Mouse (Mus musculus): ENCODE data around the gene Prnp. TPM values are rescaled to one million over a fixed set of nuclear protein-coding genes. Genes with fewer than 3 reads are reported as not detected.

Gene Prnp
- polyA plus RNA-seq, 1 experiment from 2014 or later = 103 TPM

- Histone ChIP-seq H3K36me3 (ENCODE audit: poor library complexity, severe bottlenecking) (no peaks in the 10 kb centered on the region), H3K4me3 (no peak overlapping the region; the same call in 1 of the 2 replicates), H3K4me2 (peak overlapping the region; percentile 25), H3K27me3 (peaks cover 36% of the 10 kb centered on the region), H3K9ac (no peak overlapping the region), H3K4me1 (peaks cover 30% of the 10 kb centered on the region; the same call in 1 of the 2 replicates), H3K9me3 (replicated peaks) (no peaks in the 10 kb centered on the region), H3K27ac (no peak overlapping the region)
- ATAC-seq = no peak
- 19% methylated on average over 29 of the region's 29 CpGs for WGBS
Observed at GRCm38 (mm10) chr2:131952961-131953538, 43.3 kb downstream of the Prnp start.

GRCm38 (mm10) chr2:131953711-131954110 lies 44.0 kb downstream of the Prnp start:
- H3K4me2 ChIP-seq = no peak overlapping the region; the same call in 1 of the 2 replicates
- H3K9me3 ChIP-seq (replicated peaks) = no peaks in the 10 kb centered on the region
- H3K36me3 ChIP-seq (ENCODE audit: poor library complexity, severe bottlenecking) = no peaks in the 10 kb centered on the region
- WGBS = 88% methylated on average over 4 of the region's 4 CpGs
- H3K4me3 ChIP-seq = no peak overlapping the region
- no peak for ATAC-seq
- peaks cover 25% of the 10 kb centered on the region; the same call in 1 of the 2 replicates for H3K4me1 ChIP-seq
- H3K27ac ChIP-seq = no peak overlapping the region
- H3K9ac ChIP-seq = no peak overlapping the region
- H3K27me3 ChIP-seq = peaks cover 36% of the 10 kb centered on the region

GRCm38 (mm10) chr2:131954835-131955234 lies 45.1 kb downstream of the Prnp start:
- peaks cover 23% of the 10 kb centered on the region; the same call in 1 of the 2 replicates for H3K4me1 ChIP-seq
- 58% methylated on average over 9 of the region's 9 CpGs for WGBS
- H3K9me3 ChIP-seq (replicated peaks) = no peaks in the 10 kb centered on the region
- peak overlapping the region; percentile 37 for H3K9ac ChIP-seq
- H3K4me2 ChIP-seq = peak overlapping the region; percentile 65
- H3K4me3 ChIP-seq = peak overlapping the region; percentile 39
- peaks cover 36% of the 10 kb centered on the region for H3K27me3 ChIP-seq
- H3K36me3 ChIP-seq (ENCODE audit: poor library complexity, severe bottlenecking) = no peaks in the 10 kb centered on the region
- ATAC-seq = peak; percentile 44
- no peak overlapping the region for H3K27ac ChIP-seq

GRCm38 (mm10) chr2:131955264-131955663 lies 45.5 kb downstream of the Prnp start:
- peak overlapping the region; percentile 37 for H3K9ac ChIP-seq
- H3K27me3 ChIP-seq = peaks cover 36% of the 10 kb centered on the region
- peak overlapping the region; percentile 65 for H3K4me2 ChIP-seq
- 3% methylated on average over 17 of the region's 17 CpGs for WGBS
- no peak overlapping the region for H3K27ac ChIP-seq
- H3K4me1 ChIP-seq = peaks cover 23% of the 10 kb centered on the region; the same call in 1 of the 2 replicates
- H3K4me3 ChIP-seq = peak overlapping the region; percentile 39
- H3K36me3 ChIP-seq (ENCODE audit: poor library complexity, severe bottlenecking) = no peaks in the 10 kb centered on the region
- ATAC-seq = peak; percentile 84
- no peaks in the 10 kb centered on the region for H3K9me3 ChIP-seq (replicated peaks)

GRCm38 (mm10) chr2:131956336-131957256 lies 46.9 kb downstream of the Prnp start:
- H3K9ac ChIP-seq = no peak overlapping the region
- ATAC-seq = no peak
- no peak overlapping the region for H3K4me3 ChIP-seq
- peaks cover 23% of the 10 kb centered on the region; the same call in 1 of the 2 replicates for H3K4me1 ChIP-seq
- no peak overlapping the region for H3K27ac ChIP-seq
- no peaks in the 10 kb centered on the region for H3K36me3 ChIP-seq (ENCODE audit: poor library complexity, severe bottlenecking)
- H3K27me3 ChIP-seq = peaks cover 33% of the 10 kb centered on the region
- WGBS = 90% methylated on average over 7 of the region's 7 CpGs
- no peak overlapping the region for H3K4me2 ChIP-seq
- H3K9me3 ChIP-seq (replicated peaks) = no peaks in the 10 kb centered on the region

- Histone ChIP-seq H3K4me1 (peaks cover 19% of the 10 kb centered on the region; the same call in 1 of the 2 replicates), H3K36me3 (ENCODE audit: poor library complexity, severe bottlenecking) (no peaks in the 10 kb centered on the region), H3K4me3 (no peak overlapping the region), H3K9ac (no peak overlapping the region), H3K4me2 (no peak overlapping the region), H3K27ac (no peak overlapping the region), H3K9me3 (replicated peaks) (no peaks in the 10 kb centered on the region), H3K27me3 (peaks cover 26% of the 10 kb centered on the region)
- ATAC-seq = no peak
- WGBS = 61% methylated on average over 9 of the region's 9 CpGs
Observed at GRCm38 (mm10) chr2:131957731-131958222, 48.0 kb downstream of the Prnp start.

GRCm38 (mm10) chr2:131961671-131962070 lies 51.9 kb downstream of the Prnp start:
- 73% methylated on average over 2 of the region's 2 CpGs for WGBS

GRCm38 (mm10) chr2:131970597-131970996 lies 60.9 kb downstream of the Prnp start:
- no peak overlapping the region for H3K9ac ChIP-seq
- H3K4me1 ChIP-seq = no peaks in the 10 kb centered on the region
- H3K9me3 ChIP-seq (replicated peaks) = no peaks in the 10 kb centered on the region
- H3K27me3 ChIP-seq = no peaks in the 10 kb centered on the region
- no peak overlapping the region for H3K4me3 ChIP-seq
- ATAC-seq = no peak
- H3K4me2 ChIP-seq = no peak overlapping the region
- WGBS = 88% methylated on average over 2 of the region's 2 CpGs
- H3K27ac ChIP-seq = no peak overlapping the region
- no peaks in the 10 kb centered on the region for H3K36me3 ChIP-seq (ENCODE audit: poor library complexity, severe bottlenecking)

More at GRCm38 (mm10) chr2:131961671-131962070, 51.9 kb downstream of the Prnp start:
- Histone ChIP-seq H3K9me3 (replicated peaks) (no peaks in the 10 kb centered on the region), H3K9ac (no peak overlapping the region), H3K4me3 (no peak overlapping the region), H3K4me2 (no peak overlapping the region), H3K27me3 (no peaks in the 10 kb centered on the region), H3K27ac (no peak overlapping the region), H3K36me3 (ENCODE audit: poor library complexity, severe bottlenecking) (no peaks in the 10 kb centered on the region), H3K4me1 (no peaks in the 10 kb centered on the region)
- ATAC-seq = no peak

- 79% methylated on average over 4 of the region's 4 CpGs for WGBS
- H3K4me2 ChIP-seq = no peak overlapping the region
- no peak for ATAC-seq
- H3K9ac ChIP-seq = no peak overlapping the region
- H3K9me3 ChIP-seq (replicated peaks) = no peaks in the 10 kb centered on the region
- no peaks in the 10 kb centered on the region for H3K4me1 ChIP-seq
- no peaks in the 10 kb centered on the region for H3K27me3 ChIP-seq
- H3K27ac ChIP-seq = no peak overlapping the region
- H3K4me3 ChIP-seq = no peak overlapping the region
- no peaks in the 10 kb centered on the region for H3K36me3 ChIP-seq (ENCODE audit: poor library complexity, severe bottlenecking)
Observed at GRCm38 (mm10) chr2:131971098-131971497, 61.4 kb downstream of the Prnp start.

GRCm38 (mm10) chr2:131976663-131977062 lies 66.9 kb downstream of the Prnp start:
- H3K27ac ChIP-seq = no peak overlapping the region
- ATAC-seq = no peak
- no peaks in the 10 kb centered on the region for H3K36me3 ChIP-seq (ENCODE audit: poor library complexity, severe bottlenecking)
- H3K27me3 ChIP-seq = no peaks in the 10 kb centered on the region
- no peak overlapping the region for H3K4me2 ChIP-seq
- H3K9me3 ChIP-seq (replicated peaks) = peaks cover 7% of the 10 kb centered on the region; the same call in 1 of the 2 replicates
- H3K4me3 ChIP-seq = no peak overlapping the region
- H3K9ac ChIP-seq = no peak overlapping the region
- H3K4me1 ChIP-seq = no peaks in the 10 kb centered on the region
- WGBS = 81% methylated on average over 3 of the region's 3 CpGs

GRCm38 (mm10) chr2:131980866-131981265 lies 71.1 kb downstream of the Prnp start:
- Histone ChIP-seq H3K9ac (no peak overlapping the region), H3K27me3 (no peaks in the 10 kb centered on the region), H3K4me2 (no peak overlapping the region), H3K36me3 (ENCODE audit: poor library complexity, severe bottlenecking) (no peaks in the 10 kb centered on the region), H3K9me3 (replicated peaks) (peaks cover 7% of the 10 kb centered on the region; the same call in 1 of the 2 replicates), H3K4me3 (no peak overlapping the region), H3K4me1 (no peaks in the 10 kb centered on the region), H3K27ac (no peak overlapping the region)
- no peak for ATAC-seq
- 43% methylated on average over 9 of the region's 9 CpGs for WGBS
